ENCODE assay signal across 8 mouse cellular contexts in the genomic region with DNA sequence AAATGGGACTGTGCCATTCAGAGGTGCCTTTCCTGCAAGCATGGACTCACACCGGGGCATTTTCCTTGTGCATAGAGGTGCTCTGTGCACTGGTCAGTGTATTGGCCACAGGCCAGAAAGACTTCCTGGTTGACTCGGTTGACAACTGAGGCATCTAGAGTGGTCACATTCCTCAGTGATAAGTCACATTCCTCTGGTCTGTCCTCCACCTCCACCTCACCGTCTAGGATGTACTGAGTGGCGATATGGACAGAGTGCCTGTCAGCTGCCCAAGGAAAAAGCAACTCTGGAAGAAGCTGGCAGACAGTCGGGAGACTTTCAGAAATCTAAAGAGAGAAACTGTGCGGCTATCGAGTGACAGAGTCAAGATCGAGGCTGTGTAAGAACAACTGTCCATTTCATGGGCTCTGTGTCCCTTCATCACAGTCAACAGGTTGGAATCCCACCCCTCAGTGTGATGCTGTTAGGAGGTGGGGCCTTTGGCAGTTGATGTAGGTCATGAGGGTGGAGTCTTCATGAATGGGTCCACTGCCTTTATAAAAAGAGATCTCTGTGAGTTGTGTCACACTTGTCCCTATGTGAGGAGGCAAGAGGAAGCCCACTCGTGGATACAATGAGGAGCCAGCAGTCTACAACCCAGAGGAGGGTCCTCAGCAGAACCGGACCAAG. TPM values are rescaled to one million over a fixed set of nuclear protein-coding genes. Genes with fewer than 3 reads are reported as not detected.
DNase-seq lines count a peak whose midpoint lies in the region; ATAC-seq and TF ChIP-seq lines count a peak whose summit lies in the region.

A gene (plus strand): TSS at position 564 of the 669 bp plus-strand sequence.

- H3K4me1 ChIP-seq in heart, adult 2 months (ENCODE audit: control insufficient read depth, insufficient read depth, low read length) = peaks cover 23% of the 10 kb centered on the region
- peaks cover 44% of the 10 kb centered on the region for H3K4me1 ChIP-seq in kidney, embryonic 15.5 days
- H3K4me1 ChIP-seq in liver, embryonic 16.5 days (ENCODE audit: control insufficient read depth, low read depth, low read length) = peaks cover 3% of the 10 kb centered on the region; the same call in 1 of the 2 replicates
- H3K4me1 ChIP-seq in neural tube, embryonic 14.5 days (ENCODE audit: control insufficient read depth, insufficient read depth, low read length) = no peaks in the 10 kb centered on the region

- peak within 1 kb of the TSS; percentile 47 for H3K4me2 ChIP-seq in kidney, embryonic 15.5 days
- peak within 1 kb of the TSS; percentile 29 for H3K4me2 ChIP-seq in liver, embryonic 16.5 days (ENCODE audit: low read depth, low read length)
- H3K4me2 ChIP-seq in neural tube, embryonic 14.5 days (ENCODE audit: low read depth, low read length) = no peak within 1 kb of the TSS

- WGBS in heart, adult 2 months = 20% methylated on average over 10 of the region's 10 CpGs
- 63% methylated on average over 10 of the region's 10 CpGs for WGBS in kidney, embryonic 15.5 days
- 62% methylated on average over 10 of the region's 10 CpGs for WGBS in liver, embryonic 16.5 days (ENCODE audit: insufficient replicate concordance)
- WGBS in neural tube, embryonic 14.5 days = 87% methylated on average over 10 of the region's 10 CpGs

- peak within 1 kb of the TSS; percentile 14; the same call in 1 of the 2 replicates for H3K9ac ChIP-seq in heart, adult 2 months (ENCODE audit: low read depth, low read length)
- no peak within 1 kb of the TSS for H3K9ac ChIP-seq in kidney, embryonic 15.5 days
- H3K9ac ChIP-seq in liver, embryonic 16.5 days (ENCODE audit: low read depth, low read length) = no peak within 1 kb of the TSS
- no peak within 1 kb of the TSS for H3K9ac ChIP-seq in neural tube, embryonic 14.5 days (replicated peaks; ENCODE audit: low read depth, low read length)

- no peaks in the 10 kb centered on the region for H3K27me3 ChIP-seq in heart, adult 2 months (ENCODE audit: control insufficient read depth, insufficient read depth, low read length)
- no peaks in the 10 kb centered on the region for H3K27me3 ChIP-seq in kidney, embryonic 15.5 days
- no peaks in the 10 kb centered on the region for H3K27me3 ChIP-seq in liver, embryonic 16.5 days (ENCODE audit: control insufficient read depth, insufficient read depth, low read depth, low read length)
- H3K27me3 ChIP-seq in neural tube, embryonic 14.5 days (ENCODE audit: control insufficient read depth, insufficient read depth, low read length) = no peaks in the 10 kb centered on the region

- no peak for TF ChIP-seq EP300 in heart, adult 2 months (IDR thresholded peaks at IDR 0.05; ENCODE audit: insufficient read depth, low read depth, low read length)

- peak within 1 kb of the TSS; percentile 28 for H3K4me3 ChIP-seq in heart, adult 2 months
- H3K4me3 ChIP-seq in kidney, embryonic 15.5 days (replicated peaks) = peak within 1 kb of the TSS; percentile 6; the same call in 1 of the 2 replicates
- no peak within 1 kb of the TSS for H3K4me3 ChIP-seq in liver, embryonic 16.5 days (ENCODE audit: low read depth, low read length)
- H3K4me3 ChIP-seq in neural tube, embryonic 14.5 days (ENCODE audit: low read depth, low read length) = no peak within 1 kb of the TSS

- ATAC-seq in kidney, embryonic 15.5 days (replicated peaks; ENCODE audit: low FRiP score) = peak; percentile 43; the same call in 1 of the 2 replicates
- no peak for ATAC-seq in liver, embryonic 16.5 days (ENCODE audit: low read depth)
- ATAC-seq in neural tube, embryonic 14.5 days (ENCODE audit: low read depth) = no peak; the same call in 1 of the 2 replicates

- no peak for DNase-seq in layer of hippocampus, adult 8-10 months (ENCODE audit: low spot score in 2 of 2)
- DNase-seq in layer of hippocampus, adult 11-12 months (ENCODE audit: low spot score) = no peak
- DNase-seq in heart, adult 2 months = peak in 1 of 2 experiments; percentile 24
- no peak for DNase-seq in cerebellum, postnatal 14 days
- no peak for DNase-seq in right cerebral cortex, postnatal 25 days

- H3K36me3 ChIP-seq in heart, adult 2 months (ENCODE audit: control insufficient read depth, insufficient read depth, low read length) = peaks cover 5% of the 10 kb centered on the region; the same call in 1 of the 2 replicates
- no peaks in the 10 kb centered on the region for H3K36me3 ChIP-seq in kidney, embryonic 15.5 days
- no peaks in the 10 kb centered on the region for H3K36me3 ChIP-seq in liver, embryonic 16.5 days (ENCODE audit: control insufficient read depth, insufficient read depth)
- no peaks in the 10 kb centered on the region for H3K36me3 ChIP-seq in neural tube, embryonic 14.5 days (ENCODE audit: control insufficient read depth, insufficient read depth, low read length)

- intact Hi-C loops in heart, adult 2 months (cut with DNase I) = no loop called here

- no peak for TF ChIP-seq CTCF in heart, adult 2 months (IDR thresholded peaks at IDR 0.05)

- no peaks in the 10 kb centered on the region for H3K79me2 ChIP-seq in heart, adult 2 months (replicated peaks; ENCODE audit: control insufficient read depth, insufficient read depth, low read length)

- H3K27ac ChIP-seq in heart, adult 2 months = peak within 1 kb of the TSS; percentile 68
- H3K27ac ChIP-seq in kidney, embryonic 15.5 days = peak within 1 kb of the TSS; percentile 84
- H3K27ac ChIP-seq in liver, embryonic 16.5 days (ENCODE audit: low read length) = peak within 1 kb of the TSS; percentile 71
- H3K27ac ChIP-seq in neural tube, embryonic 14.5 days (ENCODE audit: low read depth, low read length) = no peak within 1 kb of the TSS

- TF ChIP-seq POLR2A in heart, adult 2 months (IDR thresholded peaks at IDR 0.05; ENCODE audit: insufficient read depth, low read depth, low read length) = no peak

- no peaks in the 10 kb centered on the region for H3K9me3 ChIP-seq in kidney, embryonic 15.5 days (replicated peaks)
- no peaks in the 10 kb centered on the region for H3K9me3 ChIP-seq in liver, embryonic 16.5 days (replicated peaks; ENCODE audit: control insufficient read depth, low read length)
- H3K9me3 ChIP-seq in neural tube, embryonic 14.5 days (ENCODE audit: control insufficient read depth, low read length) = no peaks in the 10 kb centered on the region

RNA-seq across cellular contexts. Expression of the gene that starts here (rescaled TPM):
- total RNA-seq in layer of hippocampus, adult 8-10 months (2022) = 10 to 100 TPM; 28.0 to 31.6 (median 29.1) TPM
- total RNA-seq in heart, adult 2 months (2021) = 10 to 100 TPM; 11.2 to 12.6 TPM
- polyA plus RNA-seq in heart, adult 2 months (2012; rRNA removed) = 6.2 and 11.4 TPM in 2 replicates
- polyA plus RNA-seq in kidney, embryonic 15.5 days (2015; fragmentation: Nextera tagmentation; extraction: Ambion mirVana) = 17.7 and 19.3 TPM in 2 replicates
- polyA plus RNA-seq in liver, embryonic 16.5 days (2015; fragmentation: Nextera tagmentation; extraction: Ambion mirVana) = 11.9 and 12.1 TPM in 2 replicates
- 30.1 and 32.4 TPM in 2 replicates for polyA plus RNA-seq in neural tube, embryonic 14.5 days (2014; fragmentation: Nextera tagmentation; extraction: Ambion mirVana)

Comparison
In these comparisons a context has a peak if more than half of its experiments do, and no peak if none do; other contexts are left out.
1. H3K4me3 ChIP-seq: peak in heart, adult 2 months (single experiment) and kidney, embryonic 15.5 days (single experiment); none in liver, embryonic 16.5 days (single experiment) and neural tube, embryonic 14.5 days (single experiment).